Mouse (Mus musculus) intestine, embryonic 15.5 days (tissue): ENCODE results near the gene Ndufs3. TPM values are rescaled to one million over a fixed set of nuclear protein-coding genes. Genes with fewer than 3 reads are reported as not detected.
"Not testable (repeated sequence)": the region's sequence is repeated elsewhere in the genome, so short reads cannot be mapped to it uniquely, and the experiment has no call there.

Experiments used
- ATAC-seq: fragments of 200-750 bp; cut with Nextera tagmentation; 2 replicates; pipeline ENCODE4 v1.8.0; 2017; ENCODE audit warnings: moderate TSS enrichment, moderate library complexity
- H3K27ac ChIP-seq: fragments of 300-500 bp; sonication (generic); 2 replicates; pipeline ENCODE4 v1.5.1; 2015; ENCODE audit warnings: mild to moderate bottlenecking, inconsistent platforms
- H3K27me3 ChIP-seq: fragments of 300-500 bp; sonication (generic); replicated peaks from 2 replicates; pipeline ENCODE4 v1.6.1; 2015; ENCODE audit warnings: inconsistent platforms
- H3K36me3 ChIP-seq: fragments of 300-500 bp; sonication (generic); 2 replicates; pipeline ENCODE4 v1.6.1; 2015; ENCODE audit warnings: inconsistent platforms
- H3K4me1 ChIP-seq: fragments of 300-500 bp; sonication (generic); replicated peaks from 2 replicates; pipeline ENCODE4 v1.6.1; 2015; ENCODE audit warnings: inconsistent platforms
- H3K4me2 ChIP-seq: fragments of 300-500 bp; sonication (generic); replicated peaks from 2 replicates; pipeline ENCODE4 v1.6.1; 2015; ENCODE audit warnings: mild to moderate bottlenecking, inconsistent platforms
- H3K4me3 ChIP-seq: fragments of 300-500 bp; sonication (generic); replicated peaks from 2 replicates; pipeline ENCODE4 v1.5.1; 2015; ENCODE audit warnings: inconsistent platforms
- H3K9ac ChIP-seq: fragments of 300-500 bp; sonication (generic); 2 replicates; pipeline ENCODE4 v1.6.1; 2015; ENCODE audit warnings: inconsistent platforms
- H3K9me3 ChIP-seq: fragments of 300-500 bp; sonication (generic); 2 replicates; pipeline ENCODE4 v1.6.1; 2016; ENCODE audit warnings: inconsistent platforms
- WGBS: fragments of 180-500 bp; shearing (Covaris S2); methylation state at CpG from one replicate; pipeline ENCODE4 v1.1.7; 2015; 5-methylcytosine and 5-hydroxymethylcytosine counted together
- polyA plus RNA-seq: library from polyadenylated mRNA; unstranded; fragments of >200 nt; fragmentation: Nextera tagmentation; extraction: Ambion mirVana; gene quantifications from 2 replicates; pipeline ENCODE4 v1.2.1, GENCODE M21; 2015

The Ndufs3 gene
- polyA plus RNA-seq, 1 experiment from 2014 or later, result 282 TPM

- not testable (repeated sequence) for H3K9ac ChIP-seq, H3K27ac ChIP-seq, H3K27me3 ChIP-seq, H3K4me1 ChIP-seq, ATAC-seq, H3K9me3 ChIP-seq, H3K4me2 ChIP-seq, H3K4me3 ChIP-seq
- peaks cover 26% of the 10 kb centered on the region; the same call in 1 of the 2 replicates for H3K36me3 ChIP-seq
- WGBS, result 89% methylated on average over 3 of the region's 3 CpGs
Measured at GRCm38 (mm10) chr2:90894299-90894677, 10.3 kb downstream of the Ndufs3 start.

GRCm38 (mm10) chr2:90893673-90894298, 10.8 kb downstream of the Ndufs3 start:
- Histone ChIP-seq H3K36me3 (peaks cover 22% of the 10 kb centered on the region; the same call in 1 of the 2 replicates), H3K9me3 (no peaks in the 10 kb centered on the region), H3K27ac (no peak overlapping the region), H3K4me1 (peaks cover 8% of the 10 kb centered on the region), H3K4me2 (no peak overlapping the region), H3K9ac (no peak overlapping the region), H3K27me3 (peaks cover 7% of the 10 kb centered on the region), H3K4me3 (no peak overlapping the region)
- ATAC-seq, result peak; percentile 26; the same call in 1 of the 2 replicates
- 79% methylated on average over 6 of the region's 6 CpGs for WGBS

GRCm38 (mm10) chr2:90889550-90890548, 14.8 kb downstream of the Ndufs3 start:
- H3K27me3 ChIP-seq, result peaks cover 41% of the 10 kb centered on the region
- peak; percentile 89 for ATAC-seq
- H3K4me3 ChIP-seq, result peak overlapping the region; percentile 59
- no peaks in the 10 kb centered on the region for H3K9me3 ChIP-seq
- H3K4me2 ChIP-seq, result peak overlapping the region; percentile 91
- H3K36me3 ChIP-seq, result 0 out of 2 replicates have a peak, but pooled peaks cover under 1% of the 10 kb centered on the region
- peaks cover 17% of the 10 kb centered on the region for H3K4me1 ChIP-seq
- H3K9ac ChIP-seq, result peak overlapping the region; percentile 58
- 3% methylated on average over 133 of the region's 133 CpGs for WGBS
- H3K27ac ChIP-seq, result no peak overlapping the region

DNA sequence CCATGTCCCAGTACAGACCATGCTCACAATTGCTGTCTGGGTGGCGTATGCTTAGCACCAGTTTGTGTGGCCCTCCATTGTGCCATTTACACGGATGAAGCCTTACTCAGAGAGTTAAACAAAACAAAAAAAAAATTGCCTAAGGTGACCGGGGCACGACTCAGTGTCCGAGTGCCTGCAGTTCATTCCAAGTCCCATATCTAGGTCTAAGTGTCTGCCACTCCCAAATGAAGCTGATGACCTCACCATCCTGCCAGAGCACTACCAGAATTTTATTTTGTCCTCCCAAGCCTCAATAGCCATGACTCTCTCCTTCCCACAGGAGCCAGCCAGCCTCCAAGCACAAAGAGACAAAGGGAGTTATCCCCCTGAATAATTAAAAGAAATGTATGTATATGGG, 17.0 kb downstream of the Ndufs3 start:
- no peak overlapping the region for H3K4me3 ChIP-seq
- no peak overlapping the region for H3K4me2 ChIP-seq
- 67% methylated on average over 5 of the region's 5 CpGs for WGBS
- peaks cover 41% of the 10 kb centered on the region for H3K27me3 ChIP-seq
- no peak overlapping the region for H3K27ac ChIP-seq
- ATAC-seq, result no peak
- H3K9me3 ChIP-seq, result no peaks in the 10 kb centered on the region
- H3K9ac ChIP-seq, result no peak overlapping the region
- peaks cover 17% of the 10 kb centered on the region for H3K4me1 ChIP-seq
- no peaks in the 10 kb centered on the region for H3K36me3 ChIP-seq

DNA sequence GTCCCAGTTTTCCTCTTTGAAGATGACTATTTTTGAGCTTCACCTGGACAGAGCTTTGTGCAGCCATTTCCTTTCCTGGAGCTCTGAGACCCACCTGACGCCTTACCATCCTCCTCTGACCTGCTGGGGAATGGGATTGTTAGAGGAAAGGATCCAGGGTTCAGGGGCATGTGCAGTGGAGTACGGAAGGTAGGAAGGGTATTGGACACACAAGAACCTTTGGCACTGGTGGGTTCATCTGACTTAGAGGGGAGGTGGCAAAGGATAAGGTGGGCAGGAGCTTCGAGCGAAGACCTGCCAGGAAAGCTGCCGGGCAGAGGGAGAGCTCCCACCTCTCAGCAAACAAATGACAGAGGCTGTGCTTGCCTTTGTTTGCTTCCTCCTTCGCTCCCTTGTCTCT, 18.2 kb downstream of the Ndufs3 start:
- H3K9ac ChIP-seq, result no peak overlapping the region
- no peak overlapping the region for H3K27ac ChIP-seq
- H3K9me3 ChIP-seq, result no peaks in the 10 kb centered on the region
- no peaks in the 10 kb centered on the region for H3K36me3 ChIP-seq
- peak overlapping the region; percentile 95 for H3K4me2 ChIP-seq
- no peak for ATAC-seq
- peak overlapping the region; percentile 49; the same call in 1 of the 2 replicates for H3K4me3 ChIP-seq
- 36% methylated on average over 6 of the region's 6 CpGs for WGBS
- peaks cover 41% of the 10 kb centered on the region for H3K27me3 ChIP-seq
- H3K4me1 ChIP-seq, result peaks cover 17% of the 10 kb centered on the region

- Histone ChIP-seq H3K9me3 (no peaks in the 10 kb centered on the region), H3K27me3 (peaks cover 41% of the 10 kb centered on the region), H3K36me3 (no peaks in the 10 kb centered on the region), H3K4me2 (peak within 1 kb of the TSS; percentile 95), H3K4me3 (peak within 1 kb of the TSS; percentile 49), H3K9ac (peak within 1 kb of the TSS; percentile 52), H3K4me1 (peaks cover 16% of the 10 kb centered on the region), H3K27ac (no peak within 1 kb of the TSS)
- 2% methylated on average over 45 of the region's 45 CpGs for WGBS
- 0 out of 2 replicates have a peak, but pooled peaks have one; percentile 24 for ATAC-seq
Measured at GRCm38 (mm10) chr2:90885218-90886041, 19.2 kb downstream of the Ndufs3 start, which contains the start of gene C1qtnf4. Gene C1qtnf4, plus strand, starts transcription at chr2:90885860.

GRCm38 (mm10) chr2:90881824-90882223, 22.8 kb downstream of the Ndufs3 start:
- Histone ChIP-seq H3K9me3 (no peaks in the 10 kb centered on the region), H3K4me1 (peaks cover 9% of the 10 kb centered on the region), H3K27ac (no peak overlapping the region), H3K27me3 (peaks cover 17% of the 10 kb centered on the region), H3K4me3 (no peak overlapping the region), H3K4me2 (no peak overlapping the region), H3K9ac (no peak overlapping the region), H3K36me3 (no peaks in the 10 kb centered on the region)
- WGBS, result 78% methylated on average over 2 of the region's 2 CpGs
- ATAC-seq, result no peak

DNA sequence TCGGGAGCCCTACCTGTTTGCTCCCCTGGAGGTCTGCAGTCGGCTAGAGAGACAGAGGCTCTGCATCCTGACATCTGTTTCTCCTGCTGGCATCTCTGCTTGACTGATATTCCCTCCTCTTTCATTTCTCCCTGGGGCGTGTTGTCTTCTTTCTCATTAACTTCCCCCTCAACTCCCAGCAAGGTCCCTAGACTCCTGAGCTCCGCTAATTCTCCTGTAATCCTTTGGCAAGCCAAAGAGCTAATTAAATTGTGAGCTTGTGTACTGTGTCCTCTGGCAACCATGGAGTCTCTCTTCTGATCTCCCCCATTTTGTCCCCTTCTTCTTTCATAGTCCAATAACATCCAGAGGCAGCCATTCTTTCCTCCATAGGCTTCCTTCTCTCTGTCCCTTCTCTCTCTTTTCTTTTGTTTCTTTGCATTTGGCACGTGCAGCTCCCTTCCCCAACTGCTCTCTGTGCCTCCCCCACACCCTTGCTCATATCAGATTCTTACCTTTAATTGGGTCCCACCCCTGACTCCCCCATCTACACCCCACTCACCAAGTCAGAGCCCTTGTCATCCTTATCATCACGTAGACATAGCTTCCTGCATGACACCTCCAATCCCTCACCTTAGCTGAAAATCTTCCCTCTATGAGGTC, 24.4 kb downstream of the Ndufs3 start:
- 42% methylated on average over 6 of the region's 6 CpGs for WGBS

DNA sequence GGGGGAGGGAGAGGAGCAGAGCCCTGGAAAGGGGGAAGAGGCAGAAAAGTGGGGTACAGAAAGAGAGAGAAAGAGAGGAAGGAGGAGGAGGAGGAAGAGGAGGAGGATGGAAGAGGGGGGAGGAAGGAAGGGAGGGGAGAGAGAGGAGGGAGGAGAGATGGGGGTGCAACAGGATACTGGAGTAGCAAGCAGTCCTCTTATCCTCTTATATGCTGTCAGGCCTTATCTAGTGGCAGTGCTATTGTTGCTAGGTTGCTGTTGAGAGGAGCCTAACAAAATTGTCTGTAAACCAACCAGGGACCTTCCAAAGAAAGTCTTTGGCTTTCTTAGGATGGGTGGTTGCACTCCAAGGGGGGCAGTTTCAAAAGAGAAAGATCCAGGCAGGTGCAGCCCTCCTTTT, 25.2 kb downstream of the Ndufs3 start:
- Histone ChIP-seq H3K36me3 (no peaks in the 10 kb centered on the region), H3K4me3 (no peak overlapping the region), H3K9me3 (no peaks in the 10 kb centered on the region), H3K27me3 (no peaks in the 10 kb centered on the region), H3K27ac (no peak overlapping the region), H3K4me2 (no peak overlapping the region), H3K9ac (no peak overlapping the region), H3K4me1 (no peaks in the 10 kb centered on the region)
- no peak for ATAC-seq

More for the DNA sequence above, 24.4 kb downstream of the Ndufs3 start:
- ATAC-seq, result no peak
- Histone ChIP-seq H3K9me3 (no peaks in the 10 kb centered on the region), H3K36me3 (no peaks in the 10 kb centered on the region), H3K27ac (no peak overlapping the region), H3K9ac (no peak overlapping the region), H3K27me3 (0 out of 2 replicates have a peak, but pooled peaks cover 2% of the 10 kb centered on the region), H3K4me3 (no peak overlapping the region), H3K4me2 (no peak overlapping the region), H3K4me1 (peaks cover under 1% of the 10 kb centered on the region; the same call in 1 of the 2 replicates)

GRCm38 (mm10) chr2:90877584-90878259, 26.9 kb downstream of the Ndufs3 start:
- H3K27me3 ChIP-seq, result no peaks in the 10 kb centered on the region
- H3K9me3 ChIP-seq, result no peaks in the 10 kb centered on the region
- no peaks in the 10 kb centered on the region for H3K36me3 ChIP-seq
- H3K4me1 ChIP-seq, result no peaks in the 10 kb centered on the region
- H3K4me3 ChIP-seq, result no peak overlapping the region
- H3K27ac ChIP-seq, result no peak overlapping the region
- 49% methylated on average over 5 of the region's 5 CpGs for WGBS
- no peak overlapping the region for H3K4me2 ChIP-seq
- H3K9ac ChIP-seq, result no peak overlapping the region
- no peak for ATAC-seq

DNA sequence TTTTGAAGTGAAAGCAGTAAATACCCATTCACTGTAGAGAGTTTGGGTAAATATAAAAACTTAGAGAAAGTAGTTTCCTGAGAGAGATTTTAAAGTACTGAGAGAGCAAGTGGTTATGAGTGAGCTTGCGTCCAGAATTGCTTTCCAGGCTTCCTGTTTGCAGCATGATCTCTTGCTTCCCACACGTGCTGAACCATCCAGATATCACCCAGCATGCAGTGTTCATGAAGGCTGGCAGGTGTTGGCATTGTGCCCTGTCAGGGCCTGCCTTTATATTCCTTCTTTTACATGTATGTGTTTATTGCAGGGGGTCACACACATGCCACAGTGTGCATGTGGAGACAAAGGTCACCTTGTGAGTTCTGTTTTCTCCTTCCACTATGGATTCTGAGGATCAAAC, 29.4 kb downstream of the Ndufs3 start:
- Histone ChIP-seq H3K4me2 (no peak overlapping the region), H3K9ac (no peak overlapping the region), H3K36me3 (no peaks in the 10 kb centered on the region), H3K4me3 (no peak overlapping the region), H3K27me3 (no peaks in the 10 kb centered on the region), H3K9me3 (no peaks in the 10 kb centered on the region), H3K27ac (no peak overlapping the region), H3K4me1 (peaks cover 6% of the 10 kb centered on the region; the same call in 1 of the 2 replicates)
- WGBS, result 70% methylated on average over 2 of the region's 2 CpGs
- no peak for ATAC-seq
